In the genomic region with DNA sequence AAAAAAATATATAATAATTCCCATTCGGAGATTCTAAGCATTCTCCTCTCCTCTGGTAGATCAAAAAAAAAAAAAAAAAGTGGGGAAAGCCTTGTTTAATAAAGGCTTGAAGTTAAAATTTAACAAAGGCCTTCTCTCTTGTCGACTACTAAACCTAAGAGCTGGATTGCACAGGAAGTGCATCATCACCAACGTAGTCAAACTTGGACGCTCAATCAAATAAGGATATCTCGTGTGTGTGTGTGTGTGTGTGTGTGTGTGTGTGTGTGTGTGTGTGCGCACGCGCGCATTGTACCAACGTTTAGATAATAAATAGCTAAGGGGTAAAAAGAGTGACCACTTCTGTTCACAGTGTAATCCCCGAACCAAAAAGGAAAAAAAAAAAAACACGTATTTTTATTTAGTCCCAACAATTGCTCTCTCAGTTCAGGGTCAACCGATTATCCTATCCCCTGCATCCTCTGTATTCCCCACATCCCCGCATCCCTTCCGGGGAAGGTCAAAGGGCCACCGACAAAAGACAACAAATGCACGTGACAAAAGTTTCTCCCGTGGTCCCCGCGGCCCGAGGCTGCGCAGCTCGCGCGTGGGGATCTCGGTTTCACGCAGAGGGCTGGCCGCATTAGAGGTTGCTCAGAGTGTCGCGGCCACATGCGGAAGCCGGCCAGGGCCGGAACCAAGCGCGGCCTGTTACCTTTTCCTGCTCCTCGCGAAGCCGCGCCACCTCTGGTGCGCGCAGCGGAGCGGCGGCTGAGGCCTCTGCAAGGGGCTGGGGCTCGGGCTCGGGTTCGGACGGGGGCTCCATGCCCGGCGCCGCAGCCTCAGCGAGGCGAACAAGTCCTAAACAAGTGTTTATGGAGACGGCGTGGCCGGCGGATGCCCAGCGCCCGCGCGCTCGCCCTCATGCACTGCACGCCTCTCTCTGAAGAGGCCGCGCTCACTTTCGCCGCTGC, we compare ENCODE assay signal across 8 mouse cellular contexts. TPM values are rescaled to one million over a fixed set of nuclear protein-coding genes. Genes with fewer than 3 reads are reported as not detected.
DNase-seq lines count a peak whose midpoint lies in the region; ATAC-seq and TF ChIP-seq lines count a peak whose summit lies in the region.

No protein-coding gene starts in this region.

- peak overlapping the region; percentile 84 for H3K9ac ChIP-seq in CH12.LX (ENCODE audit: insufficient read depth, low read depth)
- peak overlapping the region; percentile 87 for H3K9ac ChIP-seq in forebrain, embryonic 12.5 days
- peak overlapping the region; percentile 80 for H3K9ac ChIP-seq in heart, postnatal 0 days (replicated peaks; ENCODE audit: low read depth, low read length)
- peak overlapping the region; percentile 71 for H3K9ac ChIP-seq in liver, embryonic 15.5 days
- peak overlapping the region; percentile 90 for H3K9ac ChIP-seq in neural tube, embryonic 11.5 days (ENCODE audit: low read length)
- H3K9ac ChIP-seq in stomach, embryonic 16.5 days (ENCODE audit: low read length): peak overlapping the region; percentile 90

- dilution Hi-C loops in CH12.LX (cut with MboI; ENCODE audit: extremely low pct_ligation_motif_present, extremely low pct_unique_long_range_greater_than_20kb, low sequenced_read_pairs): no loop called here

- peak overlapping the region; percentile 80 to 81 (median 80) for H3K4me3 ChIP-seq in CH12.LX (replicated peaks in 1 of 3; ENCODE audit: low read depth in 2 of 3, low read length in 2 of 3, poor library complexity in 1 of 3)
- H3K4me3 ChIP-seq in forebrain, embryonic 12.5 days (replicated peaks): peak overlapping the region; percentile 93
- peak overlapping the region; percentile 73 for H3K4me3 ChIP-seq in heart, postnatal 0 days (ENCODE audit: low read depth, low read length)
- peak overlapping the region; percentile 80 for H3K4me3 ChIP-seq in liver, embryonic 15.5 days (replicated peaks)
- H3K4me3 ChIP-seq in neural tube, embryonic 11.5 days (ENCODE audit: low read depth, low read length): peak overlapping the region; percentile 93
- peak overlapping the region; percentile 75 for H3K4me3 ChIP-seq in stomach, embryonic 16.5 days (replicated peaks; ENCODE audit: low read length)

- TF ChIP-seq CTCF in CH12.LX (conservative IDR thresholded peaks at IDR 0.05 in 1 of 2, IDR thresholded peaks at IDR 0.05 in 1 of 2; ENCODE audit: low read depth in 2 of 2, low read length in 2 of 2): no peak
- TF ChIP-seq CTCF in heart, postnatal 0 days (IDR thresholded peaks at IDR 0.05; ENCODE audit: low read depth): peak; percentile 13; the same call in 1 of the 2 replicates

- under 1% methylated on average over 64 of the region's 67 CpGs for WGBS in forebrain, embryonic 12.5 days
- WGBS in heart, postnatal 0 days: under 1% methylated on average over 61 of the region's 67 CpGs
- under 1% methylated on average over 67 of the region's 67 CpGs for WGBS in liver, embryonic 15.5 days (ENCODE audit: insufficient replicate concordance)
- WGBS in neural tube, embryonic 11.5 days: under 1% methylated on average over 67 of the region's 67 CpGs
- WGBS in stomach, embryonic 16.5 days: under 1% methylated on average over 67 of the region's 67 CpGs

- in situ Hi-C loops in CH12.LX (cut with MboI; ENCODE audit: low pct_ligation_motif_present, low pct_unique_long_range_greater_than_20kb, low sequenced_read_pairs): no loop called here

- no peak overlapping the region for H3K4me2 ChIP-seq in CH12.LX (ENCODE audit: insufficient read depth, low read depth, poor library complexity, severe bottlenecking)
- H3K4me2 ChIP-seq in forebrain, embryonic 12.5 days: peak overlapping the region; percentile 71
- peak overlapping the region; percentile 92 for H3K4me2 ChIP-seq in heart, postnatal 0 days (ENCODE audit: low read depth, low read length)
- peak overlapping the region; percentile 86 for H3K4me2 ChIP-seq in liver, embryonic 15.5 days
- H3K4me2 ChIP-seq in neural tube, embryonic 11.5 days (ENCODE audit: low read depth): peak overlapping the region; percentile 72
- peak overlapping the region; percentile 63 for H3K4me2 ChIP-seq in stomach, embryonic 16.5 days (ENCODE audit: low read depth, low read length)

- H3K27me3 ChIP-seq in CH12.LX (replicated peaks): peaks cover 26% of the 10 kb centered on the region
- 0 out of 2 replicates have a peak, but pooled peaks cover 4% of the 10 kb centered on the region for H3K27me3 ChIP-seq in forebrain, embryonic 12.5 days
- no peaks in the 10 kb centered on the region for H3K27me3 ChIP-seq in heart, postnatal 0 days (ENCODE audit: control insufficient read depth, insufficient read depth, low read length)
- H3K27me3 ChIP-seq in liver, embryonic 15.5 days: 0 out of 2 replicates have a peak, but pooled peaks cover 4% of the 10 kb centered on the region
- H3K27me3 ChIP-seq in neural tube, embryonic 11.5 days (ENCODE audit: control insufficient read depth, insufficient read depth, low read length): no peaks in the 10 kb centered on the region
- H3K27me3 ChIP-seq in stomach, embryonic 16.5 days (ENCODE audit: control insufficient read depth, insufficient read depth, low read length): no peaks in the 10 kb centered on the region

- H3K4me1 ChIP-seq in CH12.LX (ENCODE audit: control insufficient read depth in 1 of 2, insufficient read depth in 2 of 2): peaks cover 2 to 32% of the 10 kb centered on the region in 2 experiments; a peak in 2 of 4 replicates
- H3K4me1 ChIP-seq in forebrain, embryonic 12.5 days: 0 out of 2 replicates have a peak, but pooled peaks cover 3% of the 10 kb centered on the region
- H3K4me1 ChIP-seq in heart, postnatal 0 days (ENCODE audit: control insufficient read depth, insufficient read depth): no peaks in the 10 kb centered on the region
- H3K4me1 ChIP-seq in liver, embryonic 15.5 days (replicated peaks): peaks cover 9% of the 10 kb centered on the region
- no peaks in the 10 kb centered on the region for H3K4me1 ChIP-seq in neural tube, embryonic 11.5 days (ENCODE audit: control insufficient read depth, insufficient read depth, low read length)
- no peaks in the 10 kb centered on the region; the same call in none of the 2 replicates for H3K4me1 ChIP-seq in stomach, embryonic 16.5 days (ENCODE audit: control insufficient read depth, insufficient read depth, low read length)

- no peak; the same call in 1 of the 2 replicates for TF ChIP-seq POLR2A in CH12.LX (IDR thresholded peaks at IDR 0.05; ENCODE audit: low read depth, low read length)

- peak; percentile 84 for DNase-seq in CH12.LX (ENCODE audit: extremely low read depth)
- DNase-seq in c-Kit-positive CD71-positive TER-119-negative erythroid progenitor cells, embryonic 14.5 days (ENCODE audit: low read depth): peak; percentile 50
- DNase-seq in heart, postnatal 0 days (ENCODE audit: low spot score): peak; percentile 66
- peak; percentile 72 to 86 for DNase-seq in kidney, postnatal 4 days
- peak; percentile 76 for DNase-seq in neural tube, embryonic 11.5 days (ENCODE audit: low spot score)

- TF ChIP-seq RAD21 in CH12.LX (IDR thresholded peaks at IDR 0.05; ENCODE audit: low read depth, low read length): no peak

- H3K9me3 ChIP-seq in CH12.LX (replicated peaks; ENCODE audit: low read length): no peaks in the 10 kb centered on the region
- peaks cover 3% of the 10 kb centered on the region; the same call in 1 of the 2 replicates for H3K9me3 ChIP-seq in forebrain, embryonic 12.5 days
- H3K9me3 ChIP-seq in heart, postnatal 0 days (replicated peaks; ENCODE audit: control insufficient read depth, low read length): no peaks in the 10 kb centered on the region
- H3K9me3 ChIP-seq in liver, embryonic 15.5 days (replicated peaks): no peaks in the 10 kb centered on the region
- no peaks in the 10 kb centered on the region for H3K9me3 ChIP-seq in neural tube, embryonic 11.5 days (ENCODE audit: control insufficient read depth, low read length)
- H3K9me3 ChIP-seq in stomach, embryonic 16.5 days (replicated peaks; ENCODE audit: control insufficient read depth, low read length): no peaks in the 10 kb centered on the region

- H3K27ac ChIP-seq in CH12.LX (ENCODE audit: insufficient read depth, low read depth): peak overlapping the region; percentile 84
- peak overlapping the region; percentile 91 for H3K27ac ChIP-seq in forebrain, embryonic 12.5 days
- H3K27ac ChIP-seq in heart, postnatal 0 days (ENCODE audit: low read depth): peak overlapping the region; percentile 96
- peak overlapping the region; percentile 81 for H3K27ac ChIP-seq in liver, embryonic 15.5 days (replicated peaks)
- peak overlapping the region; percentile 80 for H3K27ac ChIP-seq in neural tube, embryonic 11.5 days (ENCODE audit: low read depth, low read length)
- peak overlapping the region; percentile 90 for H3K27ac ChIP-seq in stomach, embryonic 16.5 days (ENCODE audit: low read length)

- peaks cover 0 to 14% of the 10 kb centered on the region in 2 experiments for H3K36me3 ChIP-seq in CH12.LX (replicated peaks in 1 of 2; ENCODE audit: control insufficient read depth in 1 of 2, insufficient read depth in 1 of 2, low read length in 1 of 2)
- no peaks in the 10 kb centered on the region for H3K36me3 ChIP-seq in forebrain, embryonic 12.5 days (replicated peaks)
- no peaks in the 10 kb centered on the region for H3K36me3 ChIP-seq in heart, postnatal 0 days (replicated peaks; ENCODE audit: control insufficient read depth, insufficient read depth, low read length)
- no peaks in the 10 kb centered on the region for H3K36me3 ChIP-seq in liver, embryonic 15.5 days (replicated peaks)
- no peaks in the 10 kb centered on the region for H3K36me3 ChIP-seq in neural tube, embryonic 11.5 days (ENCODE audit: control insufficient read depth, insufficient read depth, low read length)
- no peaks in the 10 kb centered on the region for H3K36me3 ChIP-seq in stomach, embryonic 16.5 days (ENCODE audit: control insufficient read depth, insufficient read depth, low read length)

- peaks cover 27% of the 10 kb centered on the region for H3K79me2 ChIP-seq in CH12.LX (replicated peaks; ENCODE audit: control insufficient read depth, extremely low read depth, insufficient read depth, poor library complexity, severe bottlenecking)

- ATAC-seq in forebrain, embryonic 12.5 days (ENCODE audit: low FRiP score): peak; percentile 75
- ATAC-seq in heart, postnatal 0 days (ENCODE audit: insufficient read depth, low read depth): peak; percentile 80
- peak; percentile 81 for ATAC-seq in liver, embryonic 15.5 days (ENCODE audit: insufficient read depth)
- ATAC-seq in neural tube, embryonic 11.5 days (ENCODE audit: insufficient read depth, low FRiP score, low TSS enrichment): peak; percentile 75
- ATAC-seq in stomach, embryonic 16.5 days (ENCODE audit: insufficient read depth, low FRiP score): peak; percentile 85

- TF ChIP-seq EP300 in CH12.LX (IDR thresholded peaks at IDR 0.05; ENCODE audit: low read length): no peak
- no peak for TF ChIP-seq EP300 in heart, postnatal 0 days (IDR thresholded peaks at IDR 0.05; ENCODE audit: low read depth)

RNA-seq across cellular contexts. Expression of a gene that starts 4.7 kb away (rescaled TPM):
- 30.7 and 37.1 TPM in 2 replicates for total RNA-seq in CH12.LX (2012; rRNA removed)
- total RNA-seq in CH12.LX (2014; rRNA removed): 53.1 and 53.3 TPM in 2 replicates
- 41.4 and 50.1 TPM in 2 replicates for polyA plus RNA-seq in CH12.LX (2012; ENCODE audit: insufficient read length, low read depth)
- 45.9 and 46.7 TPM in 2 replicates for polyA plus RNA-seq in forebrain, embryonic 12.5 days (2016; fragmentation: Nextera tagmentation; extraction: Ambion mirVana)
- 22.2 and 23.7 TPM in 2 replicates for total RNA-seq in heart, postnatal 0 days (2014; rRNA removed; ENCODE audit: low replicate concordance)
- 23.4 and 25.3 TPM in 2 replicates for polyA plus RNA-seq in heart, postnatal 0 days (2015; fragmentation: Nextera tagmentation; extraction: Ambion mirVana)
- 11.5 and 12.8 TPM in 2 replicates for polyA plus RNA-seq in liver, embryonic 15.5 days (2015; fragmentation: Nextera tagmentation; extraction: Ambion mirVana)
- polyA plus RNA-seq in neural tube, embryonic 11.5 days (2014; fragmentation: Nextera tagmentation; extraction: Ambion mirVana): 42.5 and 47.8 TPM in 2 replicates
- polyA plus RNA-seq in stomach, embryonic 16.5 days (2015; fragmentation: Nextera tagmentation; extraction: Ambion mirVana): 26.7 and 27.5 TPM in 2 replicates

Comparison
In these comparisons a context has a peak if more than half of its experiments do, and no peak if none do; other contexts are left out.
1. Peak in every context shown above with its lines: DNase-seq, ATAC-seq, H3K4me3 ChIP-seq and H3K27ac ChIP-seq.